Mouse (Mus musculus) forebrain, embryonic 16.5 days (tissue): ENCODE results near the gene Scrn1. TPM values are rescaled to one million over a fixed set of nuclear protein-coding genes. Genes with fewer than 3 reads are reported as not detected.
A peak's percentile ranks its signal among the peaks of the same experiment; 100 is the strongest.

Experiments
- ATAC-seq: fragments of 200-750 bp; cut with Nextera tagmentation; 2 replicates; pipeline ENCODE4 v1.8.0; 2017; ENCODE audit warnings: mild to moderate bottlenecking, moderate library complexity
- H3K27ac ChIP-seq: fragments of 300-500 bp; sonication (generic); 2 replicates; pipeline ENCODE4 v1.5.1; 2014; ENCODE audit warnings: low read length, control low read depth
- H3K27me3 ChIP-seq: fragments of 300-500 bp; sonication (generic); replicated peaks from 2 replicates; pipeline ENCODE4 v1.6.1; 2014; ENCODE audit warnings: low read length; ENCODE audit not compliant: control insufficient read depth, insufficient read depth
- H3K36me3 ChIP-seq: fragments of 300-500 bp; sonication (generic); 2 replicates; pipeline ENCODE4 v1.6.1; 2014; ENCODE audit not compliant: control insufficient read depth, insufficient read depth
- H3K4me1 ChIP-seq: fragments of 300-500 bp; sonication (generic); replicated peaks from 2 replicates; pipeline ENCODE4 v1.6.1; 2014; ENCODE audit warnings: low read length; ENCODE audit not compliant: control insufficient read depth, insufficient read depth
- H3K4me2 ChIP-seq: fragments of 300-500 bp; sonication (generic); 2 replicates; pipeline ENCODE4 v1.6.1; 2014; ENCODE audit warnings: mild to moderate bottlenecking, low read length, control low read depth
- H3K4me3 ChIP-seq: fragments of 300-500 bp; sonication (generic); replicated peaks from 2 replicates; pipeline ENCODE4 v1.5.1; 2014; ENCODE audit warnings: mild to moderate bottlenecking, low read length, control low read depth
- H3K9ac ChIP-seq: fragments of 300-500 bp; sonication (generic); replicated peaks from 2 replicates; pipeline ENCODE4 v1.6.1; 2014; ENCODE audit warnings: low read depth, low read length, control low read depth
- H3K9me3 ChIP-seq: fragments of 300-500 bp; sonication (generic); 2 replicates; pipeline ENCODE4 v1.6.1; 2016; ENCODE audit warnings: low read length; ENCODE audit not compliant: control insufficient read depth
- WGBS: fragments of 180-500 bp; shearing (Covaris S2); extraction: QIAGEN DNeasy Blood & Tissue Kit; methylation state at CpG from one replicate; pipeline ENCODE4 v1.1.7; 2014; 5-methylcytosine and 5-hydroxymethylcytosine counted together
- polyA plus RNA-seq: library from polyadenylated mRNA; unstranded; fragments of >200 nt; fragmentation: Nextera tagmentation; extraction: Ambion mirVana; gene quantifications from 2 replicates; pipeline ENCODE4 v1.2.1, GENCODE M21; 2015

The Scrn1 gene
- polyA plus RNA-seq, 1 experiment from 2014 or later = 168 TPM

- H3K4me2 ChIP-seq = peak overlapping the region; percentile 12; the same call in 1 of the 2 replicates
- 15% methylated on average over 6 of the region's 6 CpGs for WGBS
- no peak overlapping the region for H3K4me3 ChIP-seq
- peak; percentile 62 for ATAC-seq
- peaks cover 22% of the 10 kb centered on the region for H3K4me1 ChIP-seq
- H3K9ac ChIP-seq = no peak overlapping the region
- no peaks in the 10 kb centered on the region for H3K36me3 ChIP-seq
- no peaks in the 10 kb centered on the region for H3K9me3 ChIP-seq
- no peak overlapping the region for H3K27ac ChIP-seq
- H3K27me3 ChIP-seq = no peaks in the 10 kb centered on the region
Observed at GRCm38 (mm10) chr6:54573218-54573955, 7.1 kb upstream of the Scrn1 start.

DNA sequence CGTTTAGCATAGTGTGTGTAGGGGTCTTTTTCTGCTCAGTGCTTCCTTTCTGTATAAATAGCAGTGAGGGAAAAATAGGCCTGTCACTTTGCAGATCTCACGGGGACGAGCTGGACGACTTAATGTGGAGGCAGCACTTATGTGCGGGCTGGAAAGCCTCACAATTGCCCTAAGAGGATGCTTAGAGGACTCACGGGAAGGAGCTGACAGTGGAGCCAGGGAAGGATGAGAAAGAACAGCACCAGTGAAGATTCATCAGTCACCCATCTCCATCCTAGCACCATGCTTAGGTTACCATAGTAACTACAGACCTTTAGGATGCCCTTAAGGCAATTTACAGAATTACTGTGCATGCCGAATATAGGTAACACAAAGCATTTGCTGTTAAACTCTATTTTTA lies 3.5 kb upstream of the Scrn1 start:
- peaks cover 31% of the 10 kb centered on the region for H3K4me1 ChIP-seq

DNA sequence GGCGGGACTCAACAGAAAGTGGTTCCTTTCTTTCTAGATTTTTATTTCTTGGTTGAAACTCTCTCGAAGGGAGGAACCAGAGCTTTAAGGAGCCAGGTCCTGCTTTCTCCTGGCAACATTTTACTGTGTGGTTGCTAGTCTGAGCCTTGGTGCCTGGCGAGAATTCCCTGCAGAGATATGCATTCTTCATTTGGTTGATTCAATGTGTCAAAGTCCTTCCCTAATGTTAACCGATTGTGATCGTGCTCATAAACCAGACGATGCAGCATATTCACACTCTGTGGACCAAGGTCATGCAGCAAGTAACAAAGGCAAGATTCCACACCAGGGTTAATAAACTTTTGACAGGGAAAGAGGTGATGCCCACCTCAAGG lies 244 bp upstream of the Scrn1 start:
- ATAC-seq = no peak
- Histone ChIP-seq H3K36me3 (no peaks in the 10 kb centered on the region), H3K4me1 (peaks cover 45% of the 10 kb centered on the region), H3K27me3 (no peaks in the 10 kb centered on the region), H3K4me3 (peak overlapping the region; percentile 83), H3K27ac (peak overlapping the region; percentile 94), H3K9me3 (no peaks in the 10 kb centered on the region), H3K4me2 (peak overlapping the region; percentile 69), H3K9ac (peak overlapping the region; percentile 93)
- 5% methylated on average over 6 of the region's 6 CpGs for WGBS

More for the DNA sequence above, 3.5 kb upstream of the Scrn1 start:
- 15% methylated on average over 7 of the region's 7 CpGs for WGBS
- no peaks in the 10 kb centered on the region for H3K27me3 ChIP-seq
- peak overlapping the region; percentile 64 for H3K27ac ChIP-seq
- H3K4me3 ChIP-seq = no peak overlapping the region
- H3K9ac ChIP-seq = no peak overlapping the region
- H3K9me3 ChIP-seq = no peaks in the 10 kb centered on the region
- no peaks in the 10 kb centered on the region for H3K36me3 ChIP-seq
- 0 out of 2 replicates have a peak overlapping the region, but pooled peaks have one; percentile 7 for H3K4me2 ChIP-seq
- ATAC-seq = no peak

DNA sequence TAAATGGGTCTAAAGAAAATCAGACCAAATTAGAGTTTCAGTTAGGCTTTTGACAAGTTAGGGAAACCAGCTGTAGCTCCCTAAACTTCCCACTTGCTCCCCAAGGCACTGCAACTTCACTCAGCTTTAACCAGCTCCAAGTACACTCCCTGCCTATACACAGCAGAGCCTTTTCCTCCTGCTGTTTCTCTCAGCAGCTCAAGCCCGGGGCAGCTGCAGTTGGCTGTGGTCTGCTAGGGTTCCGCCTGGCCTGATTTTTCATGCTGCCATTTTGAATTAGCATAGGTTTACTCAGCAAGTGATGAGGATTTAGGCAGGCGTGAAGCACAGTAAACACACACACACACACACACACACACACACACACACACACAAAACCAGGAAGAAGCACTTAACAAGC lies 1.3 kb downstream of the Scrn1 start:
- 2% methylated on average over 3 of the region's 3 CpGs for WGBS
- H3K4me3 ChIP-seq = peak overlapping the region; percentile 83
- peaks cover 45% of the 10 kb centered on the region for H3K4me1 ChIP-seq
- ATAC-seq = peak; percentile 40
- H3K27ac ChIP-seq = peak overlapping the region; percentile 94
- H3K27me3 ChIP-seq = no peaks in the 10 kb centered on the region
- H3K9ac ChIP-seq = peak overlapping the region; percentile 93
- no peaks in the 10 kb centered on the region for H3K36me3 ChIP-seq
- H3K4me2 ChIP-seq = peak overlapping the region; percentile 69
- H3K9me3 ChIP-seq = no peaks in the 10 kb centered on the region

GRCm38 (mm10) chr6:54564506-54564991 lies 1.7 kb downstream of the Scrn1 start:
- Histone ChIP-seq H3K27ac (peak overlapping the region; percentile 94), H3K4me1 (peaks cover 46% of the 10 kb centered on the region), H3K9ac (peak overlapping the region; percentile 93), H3K36me3 (no peaks in the 10 kb centered on the region), H3K27me3 (no peaks in the 10 kb centered on the region), H3K4me3 (peak overlapping the region; percentile 83), H3K9me3 (no peaks in the 10 kb centered on the region), H3K4me2 (peak overlapping the region; percentile 69)
- ATAC-seq = 0 out of 2 replicates have a peak, but pooled peaks have one; percentile 4
- 15% methylated on average over 9 of the region's 9 CpGs for WGBS

DNA sequence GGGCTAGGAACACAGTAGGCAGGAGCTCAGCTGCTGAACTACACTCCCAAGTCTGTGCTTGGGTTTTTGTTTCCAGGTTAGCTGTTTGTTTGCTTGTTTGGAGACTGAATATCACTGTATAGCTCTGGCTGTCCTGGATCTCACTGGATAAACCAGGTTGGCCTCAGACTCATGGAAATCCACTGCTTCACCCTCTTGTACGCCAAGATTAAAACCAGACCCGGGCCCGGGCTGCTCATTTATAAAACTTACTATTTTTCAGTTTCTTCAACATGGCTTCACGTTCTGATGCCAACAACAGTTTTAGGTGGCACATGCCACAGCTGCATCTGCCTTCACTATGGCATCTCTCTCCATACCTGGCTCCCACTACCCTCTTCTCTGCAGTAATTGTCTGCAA lies 2.7 kb downstream of the Scrn1 start:
- Histone ChIP-seq H3K9me3 (no peaks in the 10 kb centered on the region), H3K4me1 (peaks cover 48% of the 10 kb centered on the region), H3K36me3 (no peaks in the 10 kb centered on the region), H3K27me3 (no peaks in the 10 kb centered on the region), H3K4me3 (peak overlapping the region; percentile 83), H3K27ac (no peak overlapping the region), H3K9ac (0 out of 2 replicates have a peak overlapping the region, but pooled peaks have one; percentile 14), H3K4me2 (peak overlapping the region; percentile 69)
- 76% methylated on average over 4 of the region's 4 CpGs for WGBS
- no peak for ATAC-seq

DNA sequence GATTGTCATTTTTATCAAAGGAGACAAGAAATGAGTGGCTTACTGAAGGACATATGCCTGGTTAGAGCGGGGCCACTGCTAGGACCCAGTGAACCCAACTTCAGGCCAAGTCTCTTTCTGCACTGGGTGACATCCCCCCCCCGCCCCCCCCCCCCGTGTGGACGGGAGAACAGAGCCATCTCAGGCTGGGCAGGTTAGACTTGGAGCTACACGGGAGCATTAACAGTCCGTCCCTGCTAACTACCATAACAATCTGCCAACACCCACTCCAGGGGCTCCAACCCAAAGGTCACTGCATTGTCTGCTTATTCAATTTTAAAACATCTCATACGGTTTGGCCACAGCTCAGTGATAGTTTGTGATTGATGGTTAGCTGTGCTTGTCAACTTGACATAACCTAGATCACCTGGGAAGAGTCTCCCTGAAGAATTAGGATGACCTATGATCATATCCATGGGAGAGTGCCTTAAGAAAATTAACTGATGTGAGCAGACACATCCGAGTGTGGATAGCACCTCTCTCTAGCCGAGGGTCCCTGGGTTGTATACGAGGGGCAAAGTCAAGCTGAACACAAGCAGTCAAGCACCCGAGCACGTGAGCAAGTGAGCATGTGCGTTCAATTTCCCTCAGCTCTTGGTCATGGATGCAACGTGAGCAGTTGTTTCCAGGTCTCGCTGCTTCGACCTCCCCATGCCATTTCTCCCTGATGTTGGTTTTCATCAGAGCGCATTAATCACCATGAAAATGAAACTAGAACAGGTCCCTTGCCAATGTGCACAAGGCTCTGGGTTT lies 4.1 kb downstream of the Scrn1 start:
- 71% methylated on average over 16 of the region's 17 CpGs for WGBS

GRCm38 (mm10) chr6:54558466-54558865 lies 7.8 kb downstream of the Scrn1 start:
- no peaks in the 10 kb centered on the region for H3K9me3 ChIP-seq
- H3K4me2 ChIP-seq = no peak overlapping the region
- no peak overlapping the region for H3K27ac ChIP-seq
- H3K4me1 ChIP-seq = peaks cover 42% of the 10 kb centered on the region
- WGBS = 66% methylated on average over 7 of the region's 7 CpGs
- no peaks in the 10 kb centered on the region for H3K27me3 ChIP-seq
- H3K4me3 ChIP-seq = no peak overlapping the region
- H3K36me3 ChIP-seq = no peaks in the 10 kb centered on the region
- ATAC-seq = no peak
- 0 out of 2 replicates have a peak overlapping the region, but pooled peaks have one; percentile 8 for H3K9ac ChIP-seq

More for the DNA sequence above, 4.1 kb downstream of the Scrn1 start:
- peaks cover 42% of the 10 kb centered on the region for H3K4me1 ChIP-seq
- no peaks in the 10 kb centered on the region for H3K27me3 ChIP-seq
- no peak for ATAC-seq
- H3K9me3 ChIP-seq = no peaks in the 10 kb centered on the region
- H3K4me3 ChIP-seq = no peak overlapping the region
- no peak overlapping the region for H3K9ac ChIP-seq
- H3K36me3 ChIP-seq = no peaks in the 10 kb centered on the region
- peak overlapping the region; percentile 9; the same call in 1 of the 2 replicates for H3K4me2 ChIP-seq
- H3K27ac ChIP-seq = no peak overlapping the region

GRCm38 (mm10) chr6:54557671-54558070 lies 8.6 kb downstream of the Scrn1 start:
- Histone ChIP-seq H3K9me3 (no peaks in the 10 kb centered on the region), H3K4me3 (no peak overlapping the region), H3K9ac (no peak overlapping the region), H3K27me3 (no peaks in the 10 kb centered on the region), H3K27ac (no peak overlapping the region), H3K4me2 (no peak overlapping the region), H3K4me1 (peaks cover 40% of the 10 kb centered on the region), H3K36me3 (no peaks in the 10 kb centered on the region)
- ATAC-seq = no peak
- WGBS = 95% methylated on average over 7 of the region's 7 CpGs
